Comparison of ENCODE assay signal across 11 mouse cellular contexts in genomic region chr2:30258600-30258999, GRCm38 (mm10). TPM values are rescaled to one million over a fixed set of nuclear protein-coding genes. Genes with fewer than 3 reads are reported as not detected.
A peak's percentile ranks its signal among the peaks of the same experiment; 100 is the strongest.
DNase-seq lines count a peak whose midpoint lies in the region; ATAC-seq and TF ChIP-seq lines count a peak whose summit lies in the region.
"Had no signal": no experiment of that assay in that cellular context is flagged by ENCODE, and none has a peak within 500 bp of the region (broad histone marks: within the 10 kb centered on the region; RNA-seq: fewer than 3 reads in every experiment).

No protein-coding gene starts in this region.

- TF ChIP-seq CTCF in layer of hippocampus, adult 2 months (conservative IDR thresholded peaks at IDR 0.05): no peak

- no peak for DNase-seq in layer of hippocampus, adult 2 months (ENCODE audit: low spot score in 2 of 2)
- DNase-seq in layer of hippocampus, adult 11-12 months (ENCODE audit: low spot score): no peak
- DNase-seq in heart, adult 11 months: peak; percentile 100
- DNase-seq in kidney, adult 9 months: peak; percentile 71
- no peak for DNase-seq in frontal cortex, adult 2 months (ENCODE audit: extremely low spot score in 1 of 2, low spot score in 1 of 2)
- no peak for DNase-seq in c-Kit-positive CD71-positive TER-119-positive erythroid progenitor cells, embryonic 14.5 days (ENCODE audit: low spot score)

- H3K4me2 ChIP-seq in myocyte (ENCODE audit: low read depth): peak overlapping the region; percentile 93
- H3K4me2 ChIP-seq: limb, embryonic 12.5 days had no signal

- no peak overlapping the region for H3ac ChIP-seq in myocyte (ENCODE audit: control insufficient read depth, insufficient read length)

- peak; percentile 27 for TF ChIP-seq POLR2A in myocyte (IDR thresholded peaks at IDR 0.05; ENCODE audit: insufficient read length, low read depth)

- peak overlapping the region; percentile 54 for H3K27ac ChIP-seq in layer of hippocampus, adult 2 months
- H3K27ac ChIP-seq: limb, embryonic 12.5 days had no signal

- H3K79me2 ChIP-seq in myocyte (ENCODE audit: control insufficient read depth, insufficient read depth): peaks cover 45% of the 10 kb centered on the region

- H3K36me3 ChIP-seq in myocyte (ENCODE audit: control insufficient read depth, insufficient read depth): peaks cover 51% of the 10 kb centered on the region

- no peak overlapping the region for H3K4me3 ChIP-seq in layer of hippocampus, adult 2 months
- peak overlapping the region; percentile 25 for H3K4me3 ChIP-seq in myocyte
- H3K4me3 ChIP-seq: limb, embryonic 12.5 days had no signal

- ATAC-seq in monocyte, adult 5-6 weeks (replicated peaks; ENCODE audit: insufficient number of reproducible peaks, low FRiP score, low TSS enrichment, poor library complexity, severe bottlenecking): no peak

- no peaks in the 10 kb centered on the region for H3K27me3 ChIP-seq in myocyte (ENCODE audit: control insufficient read depth, insufficient read depth, insufficient read length)
- H3K27me3 ChIP-seq: limb, embryonic 12.5 days had no signal

TF ChIP-seq in myocyte, 11 proteins besides CTCF, POLR2A, EP300 and RAD21:
- peak; percentile 83 for TF ChIP-seq SRF (IDR thresholded peaks at IDR 0.05; ENCODE audit: control insufficient read depth, insufficient read length, low read depth)
- TF ChIP-seq MAX (IDR thresholded peaks at IDR 0.05; ENCODE audit: low read depth): no peak

RNA-seq across cellular contexts. Expression of gene Phyhd1, which starts 7.4 kb away (rescaled TPM):
- total RNA-seq in layer of hippocampus, adult 2 months (2021): 10 to 100 TPM; 21.5 to 22.2 TPM
- polyA plus RNA-seq in myocyte (2012; fragmentation: generic; extraction: Trizol): 14.7 TPM
- polyA plus RNA-seq in frontal cortex, adult 2 months (2012; rRNA removed): 33.8 and 34.0 TPM in 2 replicates
- 1.2 to 4.2 TPM (median 1.2 TPM) in 3 replicates for total RNA-seq in monocyte, adult 5-6 weeks (2017)

RNA-seq across cellular contexts. Expression of gene Gm28035, which starts 18.2 kb away (rescaled TPM):
- 10 to 100 TPM in 1 of 2 experiments, 1 to 10 TPM in 1; 8.7 to 10.9 TPM for total RNA-seq in layer of hippocampus, adult 2 months (2021)
- 0.55 TPM for polyA plus RNA-seq in myocyte (2012; fragmentation: generic; extraction: Trizol)
- polyA plus RNA-seq in frontal cortex, adult 2 months (2012; rRNA removed): 22.6 and 24.8 TPM in 2 replicates
- total RNA-seq in monocyte, adult 5-6 weeks (2017): 1.8 to 2.0 TPM in 2 of 3 replicates, not detected in the other
- total RNA-seq: MEL had no signal
- polyA plus RNA-seq: limb, embryonic 12.5 days had no signal

RNA-seq across cellular contexts. Expression of gene Lrrc8a, which starts 21.1 kb away (rescaled TPM):
- 10 to 100 TPM; 56.8 to 59.3 TPM for total RNA-seq in layer of hippocampus, adult 2 months (2021)
- 22.6 TPM for polyA plus RNA-seq in myocyte (2012; fragmentation: generic; extraction: Trizol)
- polyA plus RNA-seq in frontal cortex, adult 2 months (2012; rRNA removed): 35.1 and 35.7 TPM in 2 replicates
- total RNA-seq in monocyte, adult 5-6 weeks (2017): 8.1 to 13.5 TPM (median 9.8 TPM) in 3 replicates

RNA-seq across cellular contexts. Expression of gene Gm28038, which starts 22.2 kb away (rescaled TPM):
- not detected for total RNA-seq in layer of hippocampus, adult 2 months (2021)
- not detected for polyA plus RNA-seq in myocyte (2012; fragmentation: generic; extraction: Trizol)
- not detected in 2 replicates for polyA plus RNA-seq in frontal cortex, adult 2 months (2012; rRNA removed)
- not detected in 3 replicates for total RNA-seq in monocyte, adult 5-6 weeks (2017)
- total RNA-seq: MEL had no signal
- polyA plus RNA-seq: cortical plate, adult 2 months; limb, embryonic 12.5 days had no signal

RNA-seq across cellular contexts. Expression of gene Dolk, which starts 27.5 kb away (rescaled TPM):
- total RNA-seq in layer of hippocampus, adult 2 months (2021): 10 to 100 TPM; 22.1 to 22.2 TPM
- polyA plus RNA-seq in myocyte (2012; fragmentation: generic; extraction: Trizol): 28.3 TPM
- 14.3 and 16.3 TPM in 2 replicates for polyA plus RNA-seq in frontal cortex, adult 2 months (2012; rRNA removed)
- total RNA-seq in monocyte, adult 5-6 weeks (2017): 9.3 to 14.3 TPM (median 11.0 TPM) in 3 replicates

Comparison
In these comparisons a context has a peak if more than half of its experiments do, and no peak if none do; other contexts are left out.
1. DNase-seq: peak in heart, adult 11 months (single experiment) and kidney, adult 9 months (single experiment); none in layer of hippocampus, adult 2 months (0 of 2), layer of hippocampus, adult 11-12 months (single experiment), frontal cortex, adult 2 months (0 of 2) and c-Kit-positive CD71-positive TER-119-positive erythroid progenitor cells, embryonic 14.5 days (single experiment).